Mouse (Mus musculus) frontal cortex, postnatal 14 days (tissue): ENCODE data around the gene Clec5a.
"Not testable (repeated sequence)": the region's sequence is repeated elsewhere in the genome, so short reads cannot be mapped to it uniquely, and the experiment has no call there.

Experiments
- DNase-seq, 2 experiments: peaks; one replicate each; pipeline ENCODE4 v3.0.0; 2022; ENCODE audit warnings: low spot score in 2 of 2

Clec5a gene

DNA sequence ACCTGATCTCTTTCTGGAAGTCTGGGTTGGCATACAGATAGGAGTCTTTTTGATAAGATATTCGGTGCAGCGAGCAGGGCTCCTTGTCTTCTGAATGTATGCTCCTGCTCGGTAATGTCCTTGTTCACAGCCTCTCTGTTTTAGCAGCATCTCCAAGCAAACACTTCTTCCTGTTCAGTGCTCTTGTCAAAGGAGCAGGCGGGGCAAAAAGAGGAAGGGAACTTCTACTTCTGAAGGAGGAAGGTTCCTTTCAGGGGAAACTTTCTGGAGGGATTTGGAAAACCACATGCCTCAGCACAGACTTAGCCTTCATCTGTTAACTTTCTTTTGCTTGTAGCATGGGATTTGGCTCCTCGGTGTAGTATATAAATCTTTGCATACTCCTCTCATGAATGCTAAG lies at the start of gene Clec5a:
TSS of gene Clec5a (minus strand) at position 177 of the 400 bp plus-strand sequence.
- DNase-seq = no peak

- DNase-seq = no peak
Measured at GRCm38 (mm10) chr6:40634640-40635071, 49.0 kb upstream of the Clec5a start.

DNA sequence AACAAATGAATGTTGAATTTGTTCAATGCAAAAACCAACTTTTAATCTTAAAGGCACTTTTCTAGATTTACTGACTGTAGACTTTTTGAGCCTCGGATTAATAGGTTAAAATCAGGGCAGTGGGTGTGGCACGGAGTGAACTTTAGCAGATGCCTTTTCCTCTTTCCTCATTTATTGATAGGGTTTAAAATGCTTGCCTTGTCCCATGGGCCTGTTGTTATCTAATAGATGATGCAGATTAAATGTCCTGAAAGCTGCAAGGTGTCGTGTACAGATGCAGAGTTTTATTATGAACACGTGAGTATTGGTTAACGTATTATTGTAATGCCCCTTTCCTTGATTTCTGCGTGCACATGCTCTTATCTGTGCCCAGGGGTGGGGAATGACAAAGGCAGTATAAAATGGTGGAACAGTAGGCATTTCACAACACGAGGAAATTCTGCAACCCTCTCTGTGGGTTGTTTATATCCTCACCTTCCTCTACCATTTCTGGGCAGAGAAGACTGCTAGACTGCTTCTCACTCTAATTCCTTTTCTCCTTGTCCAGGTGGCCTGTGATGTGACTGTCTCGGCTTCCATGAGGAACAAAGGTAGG lies 42.9 kb upstream of the Clec5a start, which contains the start of gene Mgam:
TSS of gene Mgam (plus strand) at position 426 of the 595 bp plus-strand sequence.
- no peak for DNase-seq

DNA sequence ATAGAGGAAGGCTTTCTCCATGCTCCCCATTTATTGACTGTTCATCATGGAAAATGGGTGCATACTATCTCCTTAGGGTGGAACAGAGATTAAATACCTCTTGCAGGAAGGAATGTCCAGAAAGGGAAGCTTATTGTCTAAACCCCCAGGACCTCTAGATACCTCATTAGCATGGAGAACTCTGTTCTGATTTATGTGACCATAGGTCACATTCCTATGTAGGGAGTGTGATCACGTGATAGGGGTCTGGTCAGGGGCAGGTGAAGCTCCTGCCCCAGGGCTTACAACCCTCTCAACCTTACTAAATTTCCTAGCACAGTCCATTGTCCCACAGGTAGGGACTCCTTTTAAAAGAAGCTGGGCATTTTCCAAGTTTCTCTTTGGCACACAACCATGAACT lies 40.5 kb upstream of the Clec5a start:
- no peak for DNase-seq

- DNase-seq = peak; percentile 18 to 65
Measured at GRCm38 (mm10) chr6:40617965-40618364, 32.3 kb upstream of the Clec5a start.

- DNase-seq = no peak
Measured at GRCm38 (mm10) chr6:40613260-40613852, 27.7 kb upstream of the Clec5a start, which contains the start of gene Tas2r138. Gene Tas2r138, minus strand, starts transcription at chr6:40613310.

DNA sequence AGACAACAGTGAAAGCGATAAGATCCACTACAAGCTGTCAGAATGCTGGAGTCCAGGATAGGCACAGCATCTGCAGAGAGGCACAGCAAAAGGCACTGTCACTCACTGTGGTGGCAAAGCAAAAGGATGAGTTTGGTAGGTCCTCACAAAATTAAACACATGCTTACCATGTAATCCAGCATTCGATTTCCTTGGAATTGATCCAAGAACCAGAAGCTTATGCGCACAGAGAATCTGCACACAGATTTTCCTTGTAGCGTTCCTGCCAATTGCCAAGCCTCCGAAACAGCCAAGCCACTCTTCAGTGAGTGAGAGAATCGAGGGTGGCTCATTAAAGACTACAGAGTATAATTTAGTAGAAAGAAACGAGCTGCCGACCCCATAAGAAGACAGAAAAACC lies 24.6 kb upstream of the Clec5a start:
- no peak for DNase-seq

DNA sequence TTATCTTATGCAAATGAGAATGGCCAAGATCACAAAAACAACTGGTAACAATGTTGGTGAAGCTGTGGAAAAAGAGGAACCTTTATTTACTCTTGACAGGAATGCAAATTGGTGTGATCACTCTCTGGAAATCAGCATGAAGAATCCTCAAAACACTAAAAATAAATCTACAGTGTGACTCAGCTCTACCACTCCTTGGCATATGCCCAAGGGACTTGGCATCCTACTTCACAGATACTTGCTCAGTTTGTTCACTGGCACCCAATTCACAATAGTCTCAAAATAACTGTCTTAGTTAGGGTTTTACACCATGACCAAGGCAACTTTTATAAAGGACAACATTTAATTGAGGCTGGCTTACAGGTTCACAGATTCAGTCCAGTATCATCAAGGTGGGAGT lies 21.8 kb upstream of the Clec5a start:
- peak; percentile 21 to 44 for DNase-seq

DNA sequence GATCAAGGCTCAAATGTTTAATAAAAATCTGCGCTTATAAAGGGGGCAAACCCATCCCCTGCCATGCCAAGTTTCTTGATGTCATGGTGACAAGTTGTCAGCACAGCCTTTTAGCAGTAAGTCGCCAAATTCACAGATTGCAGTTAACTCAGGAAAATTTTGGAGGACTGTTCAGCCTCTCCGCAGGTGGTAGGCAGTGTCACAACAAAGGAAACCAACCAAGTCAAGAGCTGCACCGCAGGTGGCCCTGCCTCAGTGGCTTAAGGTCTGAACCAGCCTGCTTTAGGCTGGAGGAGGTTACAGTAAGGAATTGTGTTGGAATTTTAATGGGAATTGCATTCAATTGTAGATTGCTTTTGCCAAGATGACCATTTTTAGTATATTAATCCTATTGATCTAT lies 12.9 kb upstream of the Clec5a start:
- DNase-seq = not testable (repeated sequence)

DNA sequence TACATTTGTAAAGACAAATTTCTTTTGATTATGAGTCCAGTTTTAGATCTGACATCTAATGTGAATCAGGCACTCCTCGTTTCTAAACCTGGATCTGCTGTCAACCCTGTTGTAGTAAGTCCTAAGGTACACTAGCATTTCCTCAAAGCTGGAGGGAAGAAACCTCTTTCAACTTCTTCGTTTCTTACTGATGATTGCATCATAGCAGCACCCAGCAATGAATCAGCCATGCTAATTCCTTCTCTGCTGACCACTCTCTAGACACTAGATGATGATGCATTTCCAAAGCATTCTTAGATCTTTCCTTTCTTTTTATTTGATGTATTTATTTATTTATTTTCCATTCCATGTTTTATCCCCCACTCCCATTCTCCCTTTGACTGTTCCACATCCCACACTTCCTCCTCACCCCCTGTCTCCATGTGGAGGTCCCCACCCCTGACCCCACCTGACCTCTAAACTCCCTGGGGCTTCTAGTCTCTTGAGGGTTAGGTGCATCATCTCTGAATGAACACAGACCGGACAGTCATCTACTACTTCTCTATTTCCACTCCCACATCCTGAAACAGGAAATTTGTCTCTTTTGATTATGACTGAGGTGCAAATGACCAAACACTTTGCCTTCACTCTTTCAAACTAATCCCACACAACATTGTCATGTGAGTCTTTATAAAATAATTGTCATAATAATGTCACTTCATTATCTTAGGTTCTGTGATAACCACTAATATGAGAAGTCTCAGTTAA lies 9.4 kb upstream of the Clec5a start:
- no peak for DNase-seq

DNA sequence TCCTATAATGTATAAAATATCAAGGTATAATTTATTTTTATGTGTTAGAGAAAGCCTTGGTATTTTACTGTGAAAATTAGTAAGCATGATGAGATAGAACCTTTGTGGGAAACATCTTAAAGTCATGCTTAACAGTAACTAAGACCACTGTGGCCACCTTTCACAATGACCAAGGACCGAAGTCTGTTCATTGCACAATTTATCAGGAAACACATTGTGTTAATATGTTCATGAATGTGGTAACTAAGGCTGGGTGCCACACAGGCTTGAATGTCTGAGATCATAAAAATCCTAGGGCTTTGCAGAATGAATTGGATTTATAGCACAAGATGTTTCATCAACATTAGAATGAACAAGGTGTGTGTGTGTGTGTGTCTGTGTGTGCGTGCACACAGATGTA lies 2.7 kb upstream of the Clec5a start:
- no peak for DNase-seq

- no peak for DNase-seq
Measured at GRCm38 (mm10) chr6:40584336-40584735, 1.3 kb downstream of the Clec5a start.

DNA sequence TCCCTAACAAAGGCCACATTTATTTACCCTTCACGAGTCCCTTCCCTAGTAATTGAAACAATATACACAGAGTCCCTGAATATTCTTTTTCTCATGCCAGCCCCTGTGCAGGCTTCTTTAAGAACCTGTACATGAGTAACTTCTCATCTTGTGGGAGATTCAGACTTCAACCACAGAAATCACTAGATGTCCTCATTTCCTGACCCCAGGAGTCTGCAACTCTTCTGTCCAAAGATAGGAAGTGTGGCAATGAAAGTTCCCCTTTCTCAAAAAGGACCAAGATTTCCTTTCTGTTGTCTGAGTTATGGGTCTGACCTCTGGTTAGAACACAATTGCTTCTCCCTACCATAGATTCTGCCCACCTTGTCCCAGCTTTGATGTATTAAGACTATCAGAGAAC lies 9.3 kb downstream of the Clec5a start:
- DNase-seq = no peak

GRCm38 (mm10) chr6:40573618-40574017 lies 12.0 kb downstream of the Clec5a start:
- no peak for DNase-seq

GRCm38 (mm10) chr6:40569187-40569586 lies 16.4 kb downstream of the Clec5a start, which contains the start of gene Olfr460:
Gene Olfr460, plus strand, starts transcription at chr6:40569487.
- DNase-seq = no peak

- DNase-seq = no peak
Measured at GRCm38 (mm10) chr6:40554950-40555349, 30.7 kb downstream of the Clec5a start, which contains the start of gene Olfr461. Gene Olfr461, minus strand, starts transcription at chr6:40555050.

- no peak for DNase-seq
Measured at GRCm38 (mm10) chr6:40544690-40545089, 40.9 kb downstream of the Clec5a start.
